Mouse (Mus musculus): ENCODE results near the gene Pomt2. TPM values are rescaled to one million over a fixed set of nuclear protein-coding genes. Genes with fewer than 3 reads are reported as not detected.
A peak's percentile ranks its signal among the peaks of the same experiment; 100 is the strongest.

Gene Pomt2
- polyA plus RNA-seq, 1 experiment from 2014 or later = 12.2 TPM

DNA sequence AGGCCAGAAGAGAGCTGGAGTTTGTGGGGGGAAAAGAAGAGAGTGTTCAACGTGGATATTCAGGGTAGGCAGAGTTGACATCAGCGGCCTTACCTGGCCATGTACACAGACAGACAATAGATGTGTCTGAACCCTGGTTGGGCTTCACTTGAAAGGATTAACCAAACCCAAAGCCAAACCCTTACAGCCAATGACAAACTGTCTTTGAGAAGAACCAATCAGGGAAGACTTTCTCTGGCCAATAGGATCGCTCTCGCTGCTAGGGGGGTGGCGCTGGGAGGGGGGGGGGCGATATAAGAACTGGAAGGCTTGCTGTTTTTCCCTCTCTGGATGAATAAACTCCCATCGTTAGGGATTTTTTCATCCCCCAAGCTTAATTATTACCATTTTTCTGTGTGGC lies 60.5 kb downstream of the Pomt2 start:
- Histone ChIP-seq H3K27ac (ENCODE audit: low read depth, low read length) (no peak overlapping the region), H3K4me2 (ENCODE audit: low read length) (no peak overlapping the region), H3K4me3 (ENCODE audit: low read depth, low read length) (no peak overlapping the region), H3K9me3 (replicated peaks; ENCODE audit: control insufficient read depth, low read length) (no peaks in the 10 kb centered on the region), H3K27me3 (replicated peaks; ENCODE audit: control insufficient read depth, insufficient read depth, low read length) (no peaks in the 10 kb centered on the region), H3K36me3 (ENCODE audit: control insufficient read depth, insufficient read depth, low read length) (no peaks in the 10 kb centered on the region), H3K9ac (ENCODE audit: low read length) (no peak overlapping the region), H3K4me1 (ENCODE audit: control insufficient read depth, insufficient read depth, low read length) (no peaks in the 10 kb centered on the region)
- DNase-seq (ENCODE audit: low spot score) (no peak), ATAC-seq (no peak)
- WGBS = 57% methylated on average over 7 of the region's 7 CpGs

DNA sequence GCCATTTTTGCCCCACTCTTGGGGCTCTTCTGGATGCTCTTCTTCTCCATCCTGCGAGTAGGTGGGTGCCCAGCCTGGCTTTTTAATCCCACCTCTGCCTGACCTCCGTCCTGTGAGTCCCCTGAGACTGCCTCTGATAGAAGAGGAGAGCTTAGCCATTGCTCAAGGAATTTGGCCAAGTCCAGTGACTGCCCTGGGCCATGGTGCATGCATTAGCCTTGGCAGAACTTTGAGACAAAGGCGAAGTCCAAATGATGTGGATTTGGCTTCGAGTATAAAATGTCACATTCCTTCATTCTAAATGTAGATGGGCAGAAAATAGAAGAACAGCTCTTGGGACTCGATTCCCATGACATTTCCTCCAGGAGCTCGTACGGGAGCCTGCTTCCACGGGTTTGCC lies 65.0 kb downstream of the Pomt2 start:
- 78% methylated on average over 8 of the region's 8 CpGs for WGBS
- DNase-seq (ENCODE audit: low spot score) = no peak

DNA sequence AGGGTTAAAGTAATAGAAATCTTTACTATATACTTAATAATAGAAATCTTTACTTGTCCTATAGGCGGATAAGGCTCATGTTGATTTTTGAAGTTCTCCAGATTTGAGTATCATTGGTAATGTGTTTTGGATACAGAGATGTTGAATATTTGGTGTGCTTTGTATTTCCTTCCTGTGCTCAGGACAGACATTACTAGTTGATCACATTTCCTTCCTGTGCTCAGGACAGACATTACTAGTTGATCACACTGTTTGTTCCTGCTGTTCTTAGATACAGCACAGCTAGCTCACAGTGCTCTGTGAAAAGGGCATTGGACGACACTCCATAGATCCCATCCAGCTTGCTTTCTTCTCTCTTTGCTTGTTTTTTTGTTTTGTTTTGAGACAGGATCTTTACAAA lies 71.2 kb downstream of the Pomt2 start:
- no peaks in the 10 kb centered on the region for H3K9me3 ChIP-seq (replicated peaks; ENCODE audit: control insufficient read depth, low read length)
- no peaks in the 10 kb centered on the region for H3K27me3 ChIP-seq (replicated peaks; ENCODE audit: control insufficient read depth, insufficient read depth, low read length)
- DNase-seq (ENCODE audit: low spot score) (no peak), ATAC-seq (no peak)
- H3K36me3 ChIP-seq (ENCODE audit: control insufficient read depth, insufficient read depth, low read length) = no peaks in the 10 kb centered on the region
- no peak overlapping the region for H3K4me2 ChIP-seq (ENCODE audit: low read length)
- no peak overlapping the region for H3K27ac ChIP-seq (ENCODE audit: low read depth, low read length)
- WGBS = 89% methylated on average over 2 of the region's 2 CpGs
- no peak overlapping the region for H3K9ac ChIP-seq (ENCODE audit: low read length)
- H3K4me3 ChIP-seq (ENCODE audit: low read depth, low read length) = no peak overlapping the region
- H3K4me1 ChIP-seq (ENCODE audit: control insufficient read depth, insufficient read depth, low read length) = no peaks in the 10 kb centered on the region

More for the DNA sequence above, 65.0 kb downstream of the Pomt2 start:
- ATAC-seq = no peak
- no peaks in the 10 kb centered on the region for H3K27me3 ChIP-seq (replicated peaks; ENCODE audit: control insufficient read depth, insufficient read depth, low read length)
- H3K4me2 ChIP-seq (ENCODE audit: low read length) = no peak overlapping the region
- H3K4me1 ChIP-seq (ENCODE audit: control insufficient read depth, insufficient read depth, low read length) = no peaks in the 10 kb centered on the region
- no peaks in the 10 kb centered on the region for H3K9me3 ChIP-seq (replicated peaks; ENCODE audit: control insufficient read depth, low read length)
- H3K27ac ChIP-seq (ENCODE audit: low read depth, low read length) = no peak overlapping the region
- no peaks in the 10 kb centered on the region for H3K36me3 ChIP-seq (ENCODE audit: control insufficient read depth, insufficient read depth, low read length)
- H3K4me3 ChIP-seq (ENCODE audit: low read depth, low read length) = no peak overlapping the region
- H3K9ac ChIP-seq (ENCODE audit: low read length) = no peak overlapping the region

DNA sequence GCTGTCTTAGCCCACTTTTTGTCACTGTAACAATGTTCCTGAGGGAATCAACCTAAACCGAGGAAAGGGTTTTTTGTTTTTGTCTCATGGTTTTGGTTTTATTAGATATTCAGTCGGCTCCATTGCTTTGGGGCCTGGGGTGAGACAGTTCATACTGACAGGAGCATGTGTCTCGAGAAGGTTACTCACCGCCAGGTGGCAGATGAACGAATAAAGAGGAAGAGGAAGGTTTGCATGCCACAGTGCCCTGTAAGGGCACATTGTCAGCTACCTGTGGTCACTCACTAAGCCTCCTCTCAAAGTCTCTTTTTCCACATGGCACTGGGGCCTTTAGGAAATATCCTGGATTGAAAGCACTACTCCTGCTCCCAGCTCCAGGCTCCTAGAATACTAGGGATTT lies 77.2 kb downstream of the Pomt2 start:
- no peak overlapping the region for H3K4me3 ChIP-seq (ENCODE audit: low read depth, low read length)
- no peak overlapping the region for H3K27ac ChIP-seq (ENCODE audit: low read depth, low read length)
- no peaks in the 10 kb centered on the region for H3K4me1 ChIP-seq (ENCODE audit: control insufficient read depth, insufficient read depth, low read length)
- no peak for ATAC-seq
- H3K36me3 ChIP-seq (ENCODE audit: control insufficient read depth, insufficient read depth, low read length) = no peaks in the 10 kb centered on the region
- H3K9ac ChIP-seq (ENCODE audit: low read length) = no peak overlapping the region
- 67% methylated on average over 5 of the region's 5 CpGs for WGBS
- DNase-seq (ENCODE audit: low spot score) = no peak
- no peaks in the 10 kb centered on the region for H3K27me3 ChIP-seq (replicated peaks; ENCODE audit: control insufficient read depth, insufficient read depth, low read length)
- H3K4me2 ChIP-seq (ENCODE audit: low read length) = no peak overlapping the region
- no peaks in the 10 kb centered on the region for H3K9me3 ChIP-seq (replicated peaks; ENCODE audit: control insufficient read depth, low read length)

DNA sequence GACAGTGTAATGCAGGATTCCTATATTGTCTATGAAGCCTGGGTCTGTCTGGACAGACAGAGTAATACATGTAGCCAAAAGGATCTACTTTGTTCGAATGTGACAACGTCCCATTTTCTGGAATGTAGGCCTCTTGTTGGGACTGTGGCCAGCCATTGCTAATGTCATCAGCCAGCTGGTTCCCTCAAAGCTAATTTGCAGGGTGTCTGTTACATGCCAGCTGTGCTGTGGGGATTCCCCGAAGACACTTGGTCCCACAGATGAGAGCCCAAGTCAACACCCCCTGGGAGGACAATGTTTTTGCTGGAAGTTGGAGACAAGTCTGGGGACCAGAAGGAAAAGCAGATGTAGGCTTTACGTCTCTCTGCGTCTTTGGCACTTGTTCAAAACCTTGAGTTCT lies 81.3 kb downstream of the Pomt2 start:
- WGBS = 76% methylated on average over 5 of the region's 5 CpGs
- Histone ChIP-seq H3K36me3 (ENCODE audit: control insufficient read depth, insufficient read depth, low read length) (no peaks in the 10 kb centered on the region), H3K4me1 (ENCODE audit: control insufficient read depth, insufficient read depth, low read length) (no peaks in the 10 kb centered on the region), H3K4me3 (ENCODE audit: low read depth, low read length) (no peak overlapping the region), H3K9me3 (replicated peaks; ENCODE audit: control insufficient read depth, low read length) (no peaks in the 10 kb centered on the region), H3K27ac (ENCODE audit: low read depth, low read length) (no peak overlapping the region), H3K27me3 (replicated peaks; ENCODE audit: control insufficient read depth, insufficient read depth, low read length) (no peaks in the 10 kb centered on the region), H3K4me2 (ENCODE audit: low read length) (no peak overlapping the region), H3K9ac (ENCODE audit: low read length) (no peak overlapping the region)
- ATAC-seq = no peak
- peak; percentile 7 for DNase-seq (ENCODE audit: low spot score)

DNA sequence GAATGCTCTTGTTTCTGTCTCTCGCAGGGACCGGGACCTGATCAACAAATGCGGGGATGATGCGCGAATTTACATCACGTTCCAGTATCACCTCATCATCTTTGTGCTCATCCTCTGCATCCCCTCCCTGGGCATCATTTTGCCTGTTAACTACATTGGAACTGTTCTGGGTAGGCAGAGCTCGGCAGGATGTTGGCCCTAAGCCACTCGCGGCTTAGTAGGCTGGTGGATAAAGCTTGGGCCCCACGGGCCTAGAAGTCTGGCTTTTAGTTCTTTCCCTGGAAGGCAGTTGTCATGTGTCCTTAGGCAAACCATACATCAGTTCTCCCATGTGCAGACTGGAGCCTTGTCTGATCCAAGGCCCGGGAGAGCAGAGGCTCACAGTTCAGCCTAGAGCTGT lies 82.3 kb downstream of the Pomt2 start:
- Histone ChIP-seq H3K4me1 (ENCODE audit: control insufficient read depth, insufficient read depth, low read length) (no peaks in the 10 kb centered on the region), H3K4me3 (ENCODE audit: low read depth, low read length) (no peak overlapping the region), H3K27ac (ENCODE audit: low read depth, low read length) (no peak overlapping the region), H3K9me3 (replicated peaks; ENCODE audit: control insufficient read depth, low read length) (no peaks in the 10 kb centered on the region), H3K9ac (ENCODE audit: low read length) (no peak overlapping the region), H3K36me3 (ENCODE audit: control insufficient read depth, insufficient read depth, low read length) (no peaks in the 10 kb centered on the region), H3K4me2 (ENCODE audit: low read length) (no peak overlapping the region), H3K27me3 (replicated peaks; ENCODE audit: control insufficient read depth, insufficient read depth, low read length) (no peaks in the 10 kb centered on the region)
- WGBS = 85% methylated on average over 11 of the region's 11 CpGs
- ATAC-seq (no peak), DNase-seq (ENCODE audit: low spot score) (no peak)

DNA sequence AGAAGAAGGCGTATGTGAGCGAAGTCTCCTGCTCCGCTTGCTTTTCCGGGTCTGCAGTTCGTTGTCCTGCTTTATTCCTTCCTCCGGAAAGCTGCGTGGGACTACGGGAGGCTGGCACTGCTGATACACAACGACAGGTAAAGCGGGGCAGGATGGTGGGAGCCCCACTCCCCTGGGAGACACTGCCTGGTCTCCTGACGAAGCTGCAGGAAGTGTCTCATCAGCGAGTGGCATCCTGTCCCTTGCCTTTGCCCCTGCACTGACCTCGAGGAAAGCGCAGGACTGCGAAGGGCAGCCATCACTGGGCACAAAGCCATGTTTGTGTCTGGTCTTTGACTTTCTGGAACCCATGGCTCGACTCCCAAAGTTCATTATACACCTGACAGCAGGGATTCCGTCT lies 90.7 kb downstream of the Pomt2 start:
- no peak for DNase-seq (ENCODE audit: low spot score)
- 59% methylated on average over 17 of the region's 17 CpGs for WGBS

More for the DNA sequence above, 90.7 kb downstream of the Pomt2 start:
- Histone ChIP-seq H3K27ac (ENCODE audit: low read depth, low read length) (no peak overlapping the region), H3K4me2 (ENCODE audit: low read length) (no peak overlapping the region), H3K9ac (ENCODE audit: low read length) (no peak overlapping the region), H3K9me3 (replicated peaks; ENCODE audit: control insufficient read depth, low read length) (no peaks in the 10 kb centered on the region), H3K36me3 (ENCODE audit: control insufficient read depth, insufficient read depth, low read length) (no peaks in the 10 kb centered on the region), H3K27me3 (replicated peaks; ENCODE audit: control insufficient read depth, insufficient read depth, low read length) (peaks cover 3% of the 10 kb centered on the region; the same call in 1 of the 2 replicates), H3K4me3 (ENCODE audit: low read depth, low read length) (no peak overlapping the region), H3K4me1 (ENCODE audit: control insufficient read depth, insufficient read depth, low read length) (no peaks in the 10 kb centered on the region)
- no peak for ATAC-seq

Other genes with a start within 250 kb of the Pomt2 start
- 47.5 and 57.0 TPM in 2 replicates for gene Cipc, start 200.9 kb downstream of the Pomt2 start, polyA plus RNA-seq (2014; fragmentation: Nextera tagmentation; extraction: Ambion mirVana)
- gene Zdhhc22, start 157.5 kb downstream of the Pomt2 start, polyA plus RNA-seq (2014; fragmentation: Nextera tagmentation; extraction: Ambion mirVana) = 4.3 and 5.5 TPM in 2 replicates
- gene Tmem63c, start 126.6 kb downstream of the Pomt2 start, polyA plus RNA-seq (2014; fragmentation: Nextera tagmentation; extraction: Ambion mirVana) = 5.9 and 8.9 TPM in 2 replicates
- 1.8 and 2.0 TPM in 2 replicates for gene Ngb, start 45.4 kb downstream of the Pomt2 start, polyA plus RNA-seq (2014; fragmentation: Nextera tagmentation; extraction: Ambion mirVana)
- 31.4 and 33.8 TPM in 2 replicates for gene Gstz1, start 803 bp downstream of the Pomt2 start, polyA plus RNA-seq (2014; fragmentation: Nextera tagmentation; extraction: Ambion mirVana)
- gene Samd15, start 51.8 kb upstream of the Pomt2 start, polyA plus RNA-seq (2014; fragmentation: Nextera tagmentation; extraction: Ambion mirVana) = 1.3 and 1.6 TPM in 2 replicates
- 3.8 and 4.9 TPM in 2 replicates for gene Tmed8, start 52.5 kb upstream of the Pomt2 start, polyA plus RNA-seq (2014; fragmentation: Nextera tagmentation; extraction: Ambion mirVana)
- gene Noxred1, start 90.8 kb upstream of the Pomt2 start, polyA plus RNA-seq (2014; fragmentation: Nextera tagmentation; extraction: Ambion mirVana) = 0.72 and 1.2 TPM in 2 replicates
- 78.2 and 87.1 TPM in 2 replicates for gene Vipas39, start 118.3 kb upstream of the Pomt2 start, polyA plus RNA-seq (2014; fragmentation: Nextera tagmentation; extraction: Ambion mirVana)
- gene Ahsa1, start 118.5 kb upstream of the Pomt2 start, polyA plus RNA-seq (2014; fragmentation: Nextera tagmentation; extraction: Ambion mirVana) = 179 and 202 TPM in 2 replicates
- 0.83 and 0.93 TPM in 2 replicates for gene Ism2, start 151.7 kb upstream of the Pomt2 start, polyA plus RNA-seq (2014; fragmentation: Nextera tagmentation; extraction: Ambion mirVana)
- 51.8 and 65.8 TPM in 2 replicates for gene Sptlc2, start 240.4 kb upstream of the Pomt2 start, polyA plus RNA-seq (2014; fragmentation: Nextera tagmentation; extraction: Ambion mirVana)

Measured in forebrain, embryonic 14.5 days (tissue).